Mouse (Mus musculus): ENCODE measurements around the gene Cd47. TPM values are rescaled to one million over a fixed set of nuclear protein-coding genes. Genes with fewer than 3 reads are reported as not detected.

Gene Cd47
- polyA plus RNA-seq, 1 experiment = 112 TPM

DNA sequence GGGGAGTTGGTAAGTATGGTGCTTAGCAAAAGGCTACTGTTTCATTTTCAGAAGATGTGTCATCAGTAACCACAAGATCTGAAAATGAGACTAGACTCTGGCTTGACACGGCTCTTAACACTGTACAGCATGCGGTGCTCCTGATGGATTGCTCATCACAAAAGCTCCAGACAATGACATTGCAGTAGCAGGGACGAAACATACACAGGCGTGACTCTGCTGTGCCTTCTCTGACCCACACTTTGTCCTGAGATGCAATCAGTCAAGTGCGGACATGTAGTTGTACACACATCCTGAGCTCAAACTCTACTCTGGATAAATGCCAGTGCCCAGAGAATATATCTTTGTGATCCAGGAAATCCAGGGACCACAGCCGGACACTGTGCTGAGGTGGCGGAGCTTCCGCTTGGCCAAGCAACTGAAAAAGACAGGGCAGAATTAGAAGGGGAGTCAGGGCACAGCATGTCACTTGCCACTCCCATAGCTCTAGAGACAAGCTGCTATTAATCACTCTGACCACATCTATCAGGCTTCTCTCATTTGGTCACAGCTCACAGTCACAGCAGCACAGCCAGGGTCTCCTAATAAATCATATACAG, 151.7 kb downstream of the Cd47 start:
- Histone ChIP-seq H3K27ac (ENCODE audit: control insufficient read depth, insufficient read depth, low read length) (no peak overlapping the region), H3K36me3 (ENCODE audit: control insufficient read depth, insufficient read depth, low read length) (no peaks in the 10 kb centered on the region), H3K27me3 (ENCODE audit: control insufficient read depth, insufficient read depth, low read length) (no peaks in the 10 kb centered on the region), H3K4me3 (ENCODE audit: control insufficient read depth, insufficient read depth, low read length) (no peak overlapping the region), H3K4me1 (replicated peaks; ENCODE audit: control insufficient read depth, insufficient read depth, low read length) (no peaks in the 10 kb centered on the region)
- 92% methylated on average over 8 of the region's 8 CpGs for WGBS
- DNase-seq = no peak
- TF ChIP-seq CTCF (IDR thresholded peaks at IDR 0.05; ENCODE audit: borderline replicate concordance, control insufficient read depth, extremely low read depth, insufficient read depth, low read length, poor library complexity) (no peak), POLR2A (IDR thresholded peaks at IDR 0.05; ENCODE audit: control insufficient read depth, extremely low read depth, insufficient read depth, low read length, poor library complexity) (no peak)

DNA sequence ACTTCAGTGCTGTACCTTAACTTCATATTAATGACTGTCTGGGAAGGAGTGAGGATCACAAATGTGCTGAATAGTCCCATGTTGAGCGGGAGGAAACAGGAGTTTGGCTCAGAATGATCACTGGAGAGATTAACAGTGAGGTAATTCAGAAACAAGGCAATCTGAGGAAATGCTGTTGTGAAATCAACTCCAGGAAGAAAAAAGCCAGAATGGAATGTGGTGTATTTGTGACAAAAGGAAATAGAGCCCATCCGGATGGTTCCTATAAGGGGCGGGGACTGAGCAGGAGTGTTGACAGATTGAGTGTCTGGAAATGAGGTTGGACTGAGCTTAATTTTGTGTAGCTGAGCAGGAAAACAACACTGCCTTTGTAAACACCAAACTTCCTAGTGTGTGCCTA, 153.5 kb downstream of the Cd47 start:
- Histone ChIP-seq H3K27ac (ENCODE audit: control insufficient read depth, insufficient read depth, low read length) (no peak overlapping the region), H3K27me3 (ENCODE audit: control insufficient read depth, insufficient read depth, low read length) (no peaks in the 10 kb centered on the region), H3K4me3 (ENCODE audit: control insufficient read depth, insufficient read depth, low read length) (no peak overlapping the region), H3K36me3 (ENCODE audit: control insufficient read depth, insufficient read depth, low read length) (no peaks in the 10 kb centered on the region), H3K4me1 (replicated peaks; ENCODE audit: control insufficient read depth, insufficient read depth, low read length) (no peaks in the 10 kb centered on the region)
- 90% methylated on average over 3 of the region's 3 CpGs for WGBS
- no peak for DNase-seq
- no peak for TF ChIP-seq CTCF (IDR thresholded peaks at IDR 0.05; ENCODE audit: borderline replicate concordance, control insufficient read depth, extremely low read depth, insufficient read depth, low read length, poor library complexity)
- TF ChIP-seq POLR2A (IDR thresholded peaks at IDR 0.05; ENCODE audit: control insufficient read depth, extremely low read depth, insufficient read depth, low read length, poor library complexity) = no peak

DNA sequence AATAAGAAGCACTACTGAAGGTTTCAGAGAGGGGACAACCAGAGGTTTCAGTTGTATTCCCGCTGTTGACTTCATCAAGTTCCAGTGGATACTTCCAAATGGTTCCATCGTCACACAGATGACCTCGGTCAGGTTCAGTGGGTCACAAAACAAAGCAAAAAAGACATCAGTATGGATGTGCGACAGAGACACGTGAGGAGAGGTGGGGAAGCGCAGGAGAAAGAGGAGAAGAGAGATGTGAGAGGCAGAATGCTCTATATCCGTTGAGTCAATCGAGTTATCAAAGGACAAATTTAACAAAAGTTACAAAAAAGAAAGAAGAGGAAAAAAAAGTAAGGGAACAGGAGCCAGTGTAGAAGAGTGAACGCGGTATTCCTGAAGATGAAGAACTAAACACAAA, 154.6 kb downstream of the Cd47 start:
- H3K36me3 ChIP-seq (ENCODE audit: control insufficient read depth, insufficient read depth, low read length) = no peaks in the 10 kb centered on the region
- 95% methylated on average over 10 of the region's 10 CpGs for WGBS
- TF ChIP-seq POLR2A (IDR thresholded peaks at IDR 0.05; ENCODE audit: control insufficient read depth, extremely low read depth, insufficient read depth, low read length, poor library complexity) (no peak), CTCF (IDR thresholded peaks at IDR 0.05; ENCODE audit: borderline replicate concordance, control insufficient read depth, extremely low read depth, insufficient read depth, low read length, poor library complexity) (no peak)
- no peak overlapping the region for H3K4me3 ChIP-seq (ENCODE audit: control insufficient read depth, insufficient read depth, low read length)
- no peak for DNase-seq
- H3K27me3 ChIP-seq (ENCODE audit: control insufficient read depth, insufficient read depth, low read length) = no peaks in the 10 kb centered on the region
- no peaks in the 10 kb centered on the region for H3K4me1 ChIP-seq (replicated peaks; ENCODE audit: control insufficient read depth, insufficient read depth, low read length)
- no peak overlapping the region for H3K27ac ChIP-seq (ENCODE audit: control insufficient read depth, insufficient read depth, low read length)

DNA sequence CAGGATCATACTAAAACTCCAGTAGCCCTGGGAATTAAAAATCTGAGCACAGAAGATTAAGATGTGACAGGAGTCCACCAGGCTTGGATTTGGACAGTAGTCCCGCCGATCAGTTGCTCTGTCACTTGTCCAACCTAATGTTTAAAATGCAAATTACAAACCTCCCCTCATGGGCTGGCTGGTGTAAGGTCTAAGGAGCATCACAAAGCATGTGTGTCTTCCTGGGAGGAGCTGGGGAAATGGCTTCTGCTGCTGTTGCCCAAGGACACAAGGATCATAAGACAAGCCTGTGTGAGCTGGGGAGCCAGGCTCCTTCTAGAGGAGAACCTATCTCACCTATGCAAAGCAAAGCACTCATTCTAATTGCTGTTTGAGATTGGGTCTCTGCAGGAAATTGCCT, 155.0 kb downstream of the Cd47 start:
- no peaks in the 10 kb centered on the region for H3K4me1 ChIP-seq (replicated peaks; ENCODE audit: control insufficient read depth, insufficient read depth, low read length)
- no peak overlapping the region for H3K27ac ChIP-seq (ENCODE audit: control insufficient read depth, insufficient read depth, low read length)
- WGBS = 98% methylated on average over 2 of the region's 2 CpGs
- TF ChIP-seq POLR2A (IDR thresholded peaks at IDR 0.05; ENCODE audit: control insufficient read depth, extremely low read depth, insufficient read depth, low read length, poor library complexity) = no peak
- TF ChIP-seq CTCF (IDR thresholded peaks at IDR 0.05; ENCODE audit: borderline replicate concordance, control insufficient read depth, extremely low read depth, insufficient read depth, low read length, poor library complexity) = no peak
- H3K27me3 ChIP-seq (ENCODE audit: control insufficient read depth, insufficient read depth, low read length) = no peaks in the 10 kb centered on the region
- no peaks in the 10 kb centered on the region for H3K36me3 ChIP-seq (ENCODE audit: control insufficient read depth, insufficient read depth, low read length)
- no peak overlapping the region for H3K4me3 ChIP-seq (ENCODE audit: control insufficient read depth, insufficient read depth, low read length)
- no peak for DNase-seq

DNA sequence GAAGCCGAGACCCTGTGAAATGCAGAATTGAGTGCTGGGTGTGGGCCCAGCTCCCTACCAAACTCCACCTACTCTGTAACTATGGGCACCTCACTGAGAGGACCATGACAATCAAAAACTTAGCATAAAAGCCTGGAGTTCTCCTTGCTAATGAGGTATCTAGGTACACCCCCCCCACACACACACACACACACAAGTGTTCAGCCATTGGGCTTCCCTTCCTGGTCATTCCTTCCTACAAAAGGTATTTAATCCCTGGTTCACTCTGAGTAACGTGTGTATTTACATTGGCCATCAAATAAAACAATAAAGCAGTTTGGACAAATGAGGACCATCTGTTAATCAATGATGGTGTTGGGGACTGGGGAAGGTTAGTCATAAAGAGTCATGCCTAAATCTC, 155.6 kb downstream of the Cd47 start:
- Histone ChIP-seq H3K27me3 (ENCODE audit: control insufficient read depth, insufficient read depth, low read length) (no peaks in the 10 kb centered on the region), H3K4me1 (replicated peaks; ENCODE audit: control insufficient read depth, insufficient read depth, low read length) (no peaks in the 10 kb centered on the region), H3K27ac (ENCODE audit: control insufficient read depth, insufficient read depth, low read length) (no peak overlapping the region), H3K4me3 (ENCODE audit: control insufficient read depth, insufficient read depth, low read length) (no peak overlapping the region), H3K36me3 (ENCODE audit: control insufficient read depth, insufficient read depth, low read length) (no peaks in the 10 kb centered on the region)
- DNase-seq = no peak
- TF ChIP-seq POLR2A (IDR thresholded peaks at IDR 0.05; ENCODE audit: control insufficient read depth, extremely low read depth, insufficient read depth, low read length, poor library complexity) = no peak
- TF ChIP-seq CTCF (IDR thresholded peaks at IDR 0.05; ENCODE audit: borderline replicate concordance, control insufficient read depth, extremely low read depth, insufficient read depth, low read length, poor library complexity) = no peak
- WGBS = 93% methylated on average over 2 of the region's 2 CpGs

DNA sequence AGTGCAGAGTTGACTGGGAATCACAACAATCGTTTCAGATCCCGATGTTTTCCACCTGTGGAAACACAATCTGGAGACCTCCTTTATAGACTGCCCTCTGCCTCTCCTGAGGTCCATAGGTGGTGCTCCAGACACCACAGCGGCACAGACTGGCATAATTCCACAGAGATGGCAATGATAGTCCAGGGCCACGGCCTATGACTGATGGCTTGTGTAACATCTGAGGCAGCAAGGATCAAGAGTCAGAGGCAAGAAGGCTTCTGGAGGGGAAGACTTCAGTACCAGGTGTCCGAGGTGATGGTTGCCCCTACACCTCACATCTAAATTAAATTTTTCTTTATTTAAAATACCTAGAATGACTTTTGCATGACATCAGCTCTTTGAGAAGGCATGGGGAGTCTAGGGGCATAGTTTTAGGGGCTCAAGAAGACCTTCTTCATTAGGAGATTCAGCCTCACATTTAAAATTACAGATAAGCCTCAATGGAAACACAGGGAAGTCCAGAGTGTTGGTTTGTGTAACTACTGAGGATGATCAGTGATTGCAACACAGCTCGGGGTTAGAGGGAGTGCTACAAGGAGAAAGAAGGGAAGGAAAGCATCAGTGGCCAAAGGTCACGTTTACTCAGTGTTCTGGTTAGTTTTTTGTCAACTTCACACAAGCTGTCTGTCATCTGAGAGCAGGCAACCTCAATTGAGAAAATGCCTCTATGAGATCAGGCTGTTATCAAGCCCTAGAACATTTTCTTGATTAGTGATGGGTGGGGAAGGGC, 156.4 kb downstream of the Cd47 start:
- Histone ChIP-seq H3K27ac (ENCODE audit: control insufficient read depth, insufficient read depth, low read length) (no peak overlapping the region), H3K27me3 (ENCODE audit: control insufficient read depth, insufficient read depth, low read length) (no peaks in the 10 kb centered on the region), H3K4me3 (ENCODE audit: control insufficient read depth, insufficient read depth, low read length) (no peak overlapping the region), H3K4me1 (replicated peaks; ENCODE audit: control insufficient read depth, insufficient read depth, low read length) (no peaks in the 10 kb centered on the region), H3K36me3 (ENCODE audit: control insufficient read depth, insufficient read depth, low read length) (no peaks in the 10 kb centered on the region)
- WGBS = 97% methylated on average over 7 of the region's 7 CpGs
- DNase-seq = no peak
- TF ChIP-seq POLR2A (IDR thresholded peaks at IDR 0.05; ENCODE audit: control insufficient read depth, extremely low read depth, insufficient read depth, low read length, poor library complexity) (no peak), CTCF (IDR thresholded peaks at IDR 0.05; ENCODE audit: borderline replicate concordance, control insufficient read depth, extremely low read depth, insufficient read depth, low read length, poor library complexity) (no peak)

Measured in thymus, adult 2 months (tissue).